Mouse (Mus musculus): ENCODE measurements around the gene Rnpc3. TPM values are rescaled to one million over a fixed set of nuclear protein-coding genes. Genes with fewer than 3 reads are reported as not detected.

The Rnpc3 gene
- polyA plus RNA-seq (2012): 8.0 and 10.9 TPM in 2 replicates

GRCm38 (mm10) chr3:113629606-113630359 is at the start of gene Rnpc3:
TSS of gene Rnpc3 (minus strand) at chr3:113630149.

GRCm38 (mm10) chr3:113606599-113606998 is 23.4 kb downstream of the Rnpc3 start, which contains the start of gene Amy1:
TSS of gene Amy1 (minus strand) at chr3:113606699.

Other genes with a start within 250 kb of the Rnpc3 start
- gene Amy2a1, start 97.7 kb downstream of the Rnpc3 start, polyA plus RNA-seq (2012): not detected in 2 replicates
- 0.16 TPM in 1 of 2 replicates, not detected in the other for gene Amy1, start 23.4 kb downstream of the Rnpc3 start, polyA plus RNA-seq (2012)